Mouse (Mus musculus): ENCODE measurements around the gene Tmem245.

DNA sequence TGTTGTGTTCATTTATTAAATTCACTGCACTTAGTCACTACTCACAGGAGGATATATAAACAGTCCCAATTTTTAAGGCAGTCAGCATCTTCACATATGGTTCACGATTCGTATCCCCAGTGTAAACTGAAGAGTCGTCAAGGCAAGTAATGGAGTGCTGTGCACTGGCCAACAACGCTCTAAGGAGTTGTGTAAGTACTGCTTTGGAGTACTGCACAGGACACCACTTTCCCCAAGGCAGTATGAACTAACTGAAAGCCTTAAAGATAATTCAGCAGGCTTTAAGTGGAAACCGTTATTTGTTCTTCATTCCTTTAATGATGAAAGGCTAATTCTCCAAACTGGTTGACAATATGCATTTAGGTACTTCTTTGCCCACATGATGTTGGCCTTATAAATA is 39.6 kb downstream of the Tmem245 start:
- TF ChIP-seq CTCF (IDR thresholded peaks at IDR 0.05 in 2 of 3, conservative IDR thresholded peaks at IDR 0.05 in 1 of 3; ENCODE audit: control insufficient read depth in 1 of 3, insufficient read depth in 1 of 3, low read depth in 2 of 3, low read length in 3 of 3, poor library complexity in 1 of 3, severe bottlenecking in 1 of 3) (no peak), TAL1 (IDR thresholded peaks at IDR 0.05; ENCODE audit: low read length) (no peak), E2F4 (IDR thresholded peaks at IDR 0.05; ENCODE audit: borderline replicate concordance, low read depth, low read length) (no peak), POLR2A (IDR thresholded peaks at IDR 0.05; ENCODE audit: control insufficient read depth in 1 of 2, insufficient read depth in 1 of 2, low read depth in 1 of 2, low read length in 2 of 2, poor library complexity in 1 of 2) (no peak), EP300 (IDR thresholded peaks at IDR 0.05; ENCODE audit: low read depth in 1 of 2, low read length in 2 of 2) (no peak), ZC3H11A (IDR thresholded peaks at IDR 0.05; ENCODE audit: low read depth, low read length) (no peak), POLR2AphosphoS5 (IDR thresholded peaks at IDR 0.05; ENCODE audit: borderline replicate concordance, low read depth, low read length) (no peak), UBTF (IDR thresholded peaks at IDR 0.05; ENCODE audit: borderline replicate concordance, insufficient read depth, low read depth, low read length) (no peak), ZNF384 (IDR thresholded peaks at IDR 0.05; ENCODE audit: low read depth, low read length) (no peak), MAFK (IDR thresholded peaks at IDR 0.05; ENCODE audit: borderline replicate concordance, low read depth, low read length) (no peak), HCFC1 (IDR thresholded peaks at IDR 0.05; ENCODE audit: low read depth, low read length) (no peak), USF1 (IDR thresholded peaks at IDR 0.05; ENCODE audit: low read depth, low read length) (no peak), SIN3A (IDR thresholded peaks at IDR 0.05; ENCODE audit: low read length) (no peak), RCOR1 (IDR thresholded peaks at IDR 0.05; ENCODE audit: low read depth, low read length) (no peak)
